Mouse (Mus musculus) cerebellum, postnatal 36 days (tissue): ENCODE data around the gene Tm9sf2.

Experiments used
- DNase-seq, 2 experiments: peaks; one replicate each; pipeline ENCODE4 v3.0.0; 2021 to 2022; ENCODE audit warnings: mixed read lengths in 2 of 2

The Tm9sf2 gene

DNA sequence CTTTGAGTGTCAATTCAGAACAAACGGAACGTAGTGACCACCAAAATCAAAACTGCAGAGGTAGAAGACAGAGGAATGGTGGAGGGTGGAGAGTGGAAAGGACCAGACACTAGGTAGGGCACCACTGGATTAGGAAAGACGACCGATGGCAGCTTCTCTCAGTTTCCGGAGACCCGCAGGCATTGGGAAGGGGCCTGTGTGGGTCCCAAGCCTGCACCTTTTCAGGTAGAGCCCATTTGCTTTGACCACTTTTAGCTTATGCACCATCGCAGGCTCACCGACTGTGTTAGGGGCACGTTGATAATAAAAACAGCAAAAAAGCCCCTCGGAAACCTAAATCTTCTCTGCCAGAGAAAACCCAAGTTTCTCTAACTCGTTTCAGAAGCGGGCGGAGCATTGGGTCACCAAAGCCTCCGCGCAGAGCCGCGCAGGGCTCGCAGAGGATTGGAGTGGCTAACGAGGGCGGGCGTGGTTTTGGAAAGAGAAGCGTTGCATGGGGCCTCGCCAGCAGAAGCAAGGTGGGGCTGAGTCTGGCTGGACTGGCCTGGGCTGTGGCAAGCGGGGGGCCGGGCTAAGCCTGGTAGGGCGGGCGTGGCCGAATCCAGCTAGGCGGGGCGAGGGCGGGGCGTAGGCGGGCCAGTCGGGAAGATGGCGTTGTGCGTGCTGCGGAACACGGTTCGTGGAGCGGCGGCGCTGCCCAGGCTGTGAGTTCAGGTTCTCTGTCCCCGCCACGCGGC is 74.4 kb downstream of the Tm9sf2 start, which contains the start of gene Clybl:
Clybl (plus strand) TSS at position 627 of the 737 bp plus-strand sequence.
- DNase-seq: peak; percentile 91 to 96

GRCm38 (mm10) chr14:122181815-122182157 is 74.9 kb downstream of the Tm9sf2 start:
- no peak for DNase-seq

- DNase-seq: no peak
These were observed 75.4 kb downstream of the Tm9sf2 start for GRCm38 (mm10) chr14:122182220-122182619.

DNA sequence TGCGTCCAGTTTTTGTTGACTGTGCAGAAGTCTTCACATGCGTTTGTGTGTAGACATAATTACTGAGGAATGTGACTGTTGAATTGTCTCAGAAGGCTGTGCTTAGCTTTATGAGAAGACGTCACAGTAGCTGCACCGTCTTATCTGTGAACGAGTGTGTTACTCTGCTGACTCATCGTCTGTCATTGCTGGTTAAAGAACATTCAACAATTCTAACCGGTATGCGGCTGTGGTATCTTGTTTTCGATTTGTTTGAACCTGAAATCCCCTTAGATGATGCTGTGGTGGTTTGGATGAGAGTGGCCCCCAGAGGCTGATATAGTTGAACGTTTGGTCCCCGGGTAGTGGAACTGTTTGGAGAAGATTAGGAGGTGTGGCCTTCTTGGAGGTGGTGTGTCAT is 77.1 kb downstream of the Tm9sf2 start:
- DNase-seq: no peak

DNA sequence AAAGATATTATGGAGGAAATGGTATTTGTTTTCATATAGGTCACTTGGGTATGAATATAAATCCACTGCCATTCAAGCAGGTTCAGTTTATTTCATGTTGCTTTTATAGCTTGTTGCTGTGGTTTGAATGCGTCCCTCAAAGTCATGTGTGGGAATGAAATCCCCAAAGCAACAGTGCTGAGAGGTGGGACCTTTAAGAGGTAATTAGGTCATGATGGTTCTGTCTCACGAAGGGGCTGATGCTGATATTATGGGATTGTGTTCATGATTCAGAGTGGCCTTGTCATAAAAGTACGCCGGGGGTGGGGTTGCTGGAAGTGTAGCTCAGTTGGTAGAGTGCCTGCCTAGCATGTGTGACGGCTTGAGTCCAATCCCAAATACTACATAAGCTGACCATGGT is 81.4 kb downstream of the Tm9sf2 start:
- no peak for DNase-seq

- no peak for DNase-seq
These were observed 83.1 kb downstream of the Tm9sf2 start for GRCm38 (mm10) chr14:122189901-122190300.

DNA sequence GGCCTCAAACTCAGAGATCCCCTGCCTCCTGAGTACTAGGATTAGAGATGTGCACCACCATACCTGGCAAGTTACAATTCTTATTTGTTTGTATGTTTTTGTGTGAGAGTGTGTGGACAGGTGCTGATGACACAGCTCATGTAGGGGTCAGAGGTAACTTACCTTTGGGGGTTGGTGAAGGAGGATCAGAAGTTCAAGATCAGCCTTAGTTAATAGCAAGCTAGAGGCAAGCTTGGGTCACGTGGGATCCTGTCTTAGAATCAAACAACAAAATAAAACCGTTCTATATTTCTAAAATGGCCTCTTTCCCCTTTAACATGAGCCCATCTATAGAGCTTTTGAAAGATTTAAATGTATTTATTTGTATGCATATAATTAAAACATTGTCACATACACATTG is 83.7 kb downstream of the Tm9sf2 start:
- no peak for DNase-seq

DNA sequence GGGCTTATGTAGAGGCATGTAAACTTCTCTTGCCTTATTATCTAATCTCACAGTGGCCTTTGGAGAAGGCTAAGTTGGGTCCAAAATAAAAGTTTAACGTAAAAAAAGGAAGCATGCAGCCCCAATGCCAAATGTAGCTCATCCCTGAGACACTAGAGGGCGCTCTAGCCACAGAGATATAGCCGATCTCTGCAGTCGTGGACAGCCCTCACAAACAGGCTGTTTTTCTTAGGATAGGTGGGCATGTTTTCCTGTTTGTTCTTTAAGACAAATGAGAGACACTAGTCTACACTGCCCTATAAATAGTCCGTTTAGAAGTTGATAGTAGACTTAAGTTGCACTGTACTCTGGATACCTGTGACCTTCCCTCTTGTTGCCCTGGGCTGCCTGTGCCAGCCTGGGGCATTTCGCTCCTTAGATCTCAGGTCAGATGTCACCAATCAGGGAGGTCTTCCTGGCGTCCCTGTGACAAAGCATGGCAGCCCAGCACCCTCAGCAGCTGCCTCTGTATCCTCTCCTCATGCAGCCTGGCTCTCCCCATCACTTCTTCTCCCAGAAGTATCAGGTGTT is 84.2 kb downstream of the Tm9sf2 start:
- DNase-seq: peak; percentile 74 to 79

- no peak for DNase-seq
These were observed 87.8 kb downstream of the Tm9sf2 start for GRCm38 (mm10) chr14:122194630-122195029.

GRCm38 (mm10) chr14:122196851-122197250 is 90.0 kb downstream of the Tm9sf2 start:
- no peak for DNase-seq

- no peak for DNase-seq
These were observed 93.5 kb downstream of the Tm9sf2 start for GRCm38 (mm10) chr14:122200247-122200885.

GRCm38 (mm10) chr14:122209177-122209576 is 102.3 kb downstream of the Tm9sf2 start:
- no peak for DNase-seq
